Mouse (Mus musculus) CH12.LX (cell line): ENCODE measurements around the gene Cnih1. TPM values are rescaled to one million over a fixed set of nuclear protein-coding genes. Genes with fewer than 3 reads are reported as not detected.
A peak's percentile ranks its signal among the peaks of the same experiment; 100 is the strongest.

ENCODE experiments used
- DNase-seq: peaks from one replicate; pipeline ENCODE4 v3.0.0-alpha.2; 2013; ENCODE audit errors: extremely low read depth
- H3K27ac ChIP-seq: 2 replicates; pipeline ENCODE4 v1.5.1; 2012; ENCODE audit warnings: low read depth, mild to moderate bottlenecking, control low read depth, moderate library complexity; ENCODE audit not compliant: insufficient read depth
- H3K27me3 ChIP-seq: replicated peaks from 2 replicates; pipeline ENCODE3; 2012; ENCODE audit warnings: inconsistent platforms
- H3K36me3 ChIP-seq, 2 experiments: replicated peaks in 1 of 2; 2 replicates each; pipeline versions ENCODE3 to v1.6.1; 2012; ENCODE audit warnings: inconsistent platforms in 1 of 2, low read length in 1 of 2, mild to moderate bottlenecking in 1 of 2, mixed read lengths in 1 of 2, moderate library complexity in 1 of 2; ENCODE audit not compliant: control insufficient read depth in 1 of 2, insufficient read depth in 1 of 2
- H3K4me1 ChIP-seq, 2 experiments: 2 replicates each; pipeline ENCODE4 v1.6.1; 2012; ENCODE audit warnings: inconsistent platforms in 1 of 2, moderate library complexity in 1 of 2; ENCODE audit not compliant: insufficient read depth in 2 of 2, control insufficient read depth in 1 of 2
- H3K4me2 ChIP-seq: 2 replicates; pipeline ENCODE4 v1.6.1; 2012; ENCODE audit warnings: low read depth, mild to moderate bottlenecking, control low read depth; ENCODE audit not compliant: poor library complexity, insufficient read depth, severe bottlenecking
- H3K4me3 ChIP-seq, 3 experiments: fragments of 150-350 bp in 1 of 3; sonication (generic) in 1 of 3; replicated peaks in 1 of 3; 2 replicates each; pipeline versions ENCODE3 to v1.5.1; 2011 to 2012; ENCODE audit warnings: low read depth in 2 of 3, low read length in 2 of 3, mild to moderate bottlenecking in 2 of 3, moderate library complexity in 2 of 3, control low read depth in 1 of 3, improper control_type of control experiment in 1 of 3, inconsistent platforms in 1 of 3, mixed read lengths in 1 of 3; ENCODE audit not compliant: poor library complexity in 1 of 3
- H3K79me2 ChIP-seq: replicated peaks from 2 replicates; pipeline ENCODE4 v1.6.1; 2012; ENCODE audit warnings: mild to moderate bottlenecking, moderate library complexity; ENCODE audit not compliant: control insufficient read depth, poor library complexity, insufficient read depth, severe bottlenecking; ENCODE audit errors: extremely low read depth
- H3K9ac ChIP-seq: 2 replicates; pipeline ENCODE4 v1.6.1; 2012; ENCODE audit warnings: low read depth, mild to moderate bottlenecking, control low read depth, moderate library complexity; ENCODE audit not compliant: insufficient read depth
- H3K9me3 ChIP-seq: replicated peaks from 2 replicates; pipeline ENCODE3; 2012; ENCODE audit warnings: low read length, inconsistent platforms, mixed read lengths
- BHLHE40 ChIP-seq: IDR thresholded peaks from 2 replicates; pipeline ENCODE4 v1.6.1; 2011; ENCODE audit warnings: mild to moderate bottlenecking, low read depth, low read length, improper control_type of control experiment
- CHD1 ChIP-seq: IDR thresholded peaks from 2 replicates; pipeline ENCODE4 v1.6.1; 2012; ENCODE audit warnings: low read depth, low read length, improper control_type of control experiment, inconsistent platforms
- CHD2 ChIP-seq: IDR thresholded peaks from 2 replicates; pipeline ENCODE4 v1.6.1; 2011; ENCODE audit warnings: low read length, improper control_type of control experiment
- EP300 ChIP-seq: IDR thresholded peaks from 2 replicates; pipeline ENCODE4 v1.6.1; 2011; ENCODE audit warnings: low read length, improper control_type of control experiment
- ETS1 ChIP-seq: conservative IDR thresholded peaks from 2 replicates; pipeline ENCODE4 v1.6.1; 2012; ENCODE audit warnings: low read depth, mild to moderate bottlenecking, inconsistent platforms, low read length, improper control_type of control experiment, moderate library complexity
- HCFC1 ChIP-seq: IDR thresholded peaks from 2 replicates; pipeline ENCODE4 v1.6.1; 2012; ENCODE audit warnings: low read depth, mild to moderate bottlenecking, inconsistent platforms, low read length, improper control_type of control experiment
- IRF4 ChIP-seq: IDR thresholded peaks from 2 replicates; pipeline ENCODE4 v1.6.1; 2014; ENCODE audit warnings: low read depth, mild to moderate bottlenecking, inconsistent platforms, low read length, improper control_type of control experiment
- JUN ChIP-seq: IDR thresholded peaks from 2 replicates; pipeline ENCODE4 v1.6.1; 2011; ENCODE audit warnings: low read depth, mild to moderate bottlenecking, low read length, improper control_type of control experiment, moderate library complexity; ENCODE audit not compliant: insufficient read depth
- JUND ChIP-seq: conservative IDR thresholded peaks from 2 replicates; pipeline ENCODE4 v1.6.1; 2011; ENCODE audit warnings: low read depth, low read length, improper control_type of control experiment
- KAT2A ChIP-seq: IDR thresholded peaks from 2 replicates; pipeline ENCODE4 v1.6.1; 2012; ENCODE audit warnings: low read length, improper control_type of control experiment, inconsistent platforms; ENCODE audit not compliant: insufficient replicate concordance
- MAFK ChIP-seq: IDR thresholded peaks from 2 replicates; pipeline ENCODE4 v1.6.1; 2011; ENCODE audit warnings: low read length, improper control_type of control experiment; ENCODE audit not compliant: insufficient replicate concordance
- MAX ChIP-seq: IDR thresholded peaks from 2 replicates; pipeline ENCODE4 v1.6.1; 2011; ENCODE audit warnings: low read length, improper control_type of control experiment
- MAZ ChIP-seq: IDR thresholded peaks from 2 replicates; pipeline ENCODE4 v1.6.1; 2012; ENCODE audit warnings: low read depth, mild to moderate bottlenecking, inconsistent platforms, low read length, improper control_type of control experiment, moderate library complexity
- MEF2A ChIP-seq: IDR thresholded peaks from 2 replicates; pipeline ENCODE4 v1.6.1; 2014; ENCODE audit warnings: low read depth, mild to moderate bottlenecking, inconsistent platforms, low read length, improper control_type of control experiment, borderline replicate concordance
- MYC ChIP-seq: IDR thresholded peaks from 2 replicates; pipeline ENCODE4 v1.6.1; 2011; ENCODE audit warnings: low read depth, mild to moderate bottlenecking, improper control_type of control experiment, low read length
- NRF1 ChIP-seq: IDR thresholded peaks from 2 replicates; pipeline ENCODE4 v1.6.1; 2014; ENCODE audit warnings: low read depth, mild to moderate bottlenecking, inconsistent platforms, low read length, improper control_type of control experiment, moderate library complexity
- POLR2A ChIP-seq: IDR thresholded peaks from 2 replicates; pipeline ENCODE4 v1.6.1; 2011; ENCODE audit warnings: low read depth, mild to moderate bottlenecking, improper control_type of control experiment, low read length
- RCOR1 ChIP-seq: conservative IDR thresholded peaks from 2 replicates; pipeline ENCODE4 v1.6.1; 2012; ENCODE audit warnings: low read depth, mild to moderate bottlenecking, inconsistent platforms, low read length, improper control_type of control experiment
- SIN3A ChIP-seq: IDR thresholded peaks from 2 replicates; pipeline ENCODE4 v1.6.1; 2012; ENCODE audit warnings: low read length, improper control_type of control experiment, inconsistent platforms
- TCF12 ChIP-seq: IDR thresholded peaks from 2 replicates; pipeline ENCODE4 v1.6.1; 2014; ENCODE audit warnings: low read depth, mild to moderate bottlenecking, inconsistent platforms, low read length, improper control_type of control experiment
- USF1 ChIP-seq: IDR thresholded peaks from 2 replicates; pipeline ENCODE4 v1.6.1; 2014; ENCODE audit warnings: low read depth, mild to moderate bottlenecking, inconsistent platforms, low read length, improper control_type of control experiment
- ZNF384 ChIP-seq: IDR thresholded peaks from 2 replicates; pipeline ENCODE4 v1.6.1; 2012; ENCODE audit warnings: low read depth, low read length, improper control_type of control experiment, inconsistent platforms
- dilution Hi-C: fragments of 300-500 bp; cut with MboI; formaldehyde crosslinking; loops from 2 replicates; pipeline ENCODE4 v1.14.3; 2020; ENCODE audit warnings: low sequenced_read_pairs; ENCODE audit not compliant: extremely low pct_unique_long_range_greater_than_20kb, extremely low pct_ligation_motif_present
- in situ Hi-C: fragments of 300-500 bp; cut with MboI; formaldehyde crosslinking; loops from 3 replicates; pipeline ENCODE4 v1.14.3; 2019; ENCODE audit warnings: low sequenced_read_pairs, low pct_ligation_motif_present, low pct_unique_long_range_greater_than_20kb, mixed read lengths
- polyA plus RNA-seq: library from polyadenylated mRNA; unstranded; fragments of >175 nt; gene quantifications from 2 replicates; pipeline ENCODE4 v1.2.1, GENCODE M21; 2012; ENCODE audit warnings: low read depth; ENCODE audit not compliant: insufficient read length
- total RNA-seq, 2 experiments: library from RNA; depleted of rRNA; stranded (reverse); fragments of 300-350 nt in 1 of 2; fragments of >200 nt in 1 of 2; gene quantifications; 2 replicates each; pipeline ENCODE4 v1.2.3; 2012 to 2014

Gene Cnih1
- total and polyA plus RNA-seq, 3 experiments, result 68.9 to 190 (median 185) TPM

DNA sequence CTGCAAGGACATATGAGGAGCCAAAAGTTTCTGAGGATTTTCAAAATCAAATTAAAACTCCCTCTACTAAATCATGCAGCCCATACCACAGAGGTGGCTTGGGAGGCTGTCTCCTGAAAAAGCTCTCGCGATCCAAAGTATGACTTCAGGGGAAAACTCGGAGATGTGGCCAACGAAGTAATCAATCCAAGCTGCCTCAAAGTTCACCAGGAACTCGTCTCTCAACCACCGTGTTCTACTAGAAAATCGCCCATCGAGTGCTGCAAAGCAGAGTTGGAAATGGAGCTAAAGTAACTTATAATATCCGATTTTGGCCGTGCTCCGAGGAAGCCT lies 791 bp downstream of the Cnih1 start:
- no peak for DNase-seq
- Histone ChIP-seq H3K9ac (peak overlapping the region; percentile 91), H3K79me2 (peaks cover 49% of the 10 kb centered on the region), H3K27ac (peak overlapping the region; percentile 75), H3K4me2 (peak overlapping the region; percentile 66), H3K27me3 (no peaks in the 10 kb centered on the region), H3K36me3 (peaks cover 0 to 20% of the 10 kb centered on the region in 2 experiments), H3K9me3 (no peaks in the 10 kb centered on the region), H3K4me3 (peak overlapping the region; percentile 70 to 92 (median 90)), H3K4me1 (peaks cover 7 to 59% of the 10 kb centered on the region in 2 experiments)
- in situ Hi-C loops, result no loop called here
- dilution Hi-C loops, result no loop called here
- TF ChIP-seq CHD1 (peak; percentile 83; the same call in 1 of the 2 replicates), JUND (no peak), SIN3A (peak; percentile 42; the same call in 1 of the 2 replicates), MAX (no peak), CHD2 (no peak), HCFC1 (peak; percentile 21; the same call in 1 of the 2 replicates)

DNA sequence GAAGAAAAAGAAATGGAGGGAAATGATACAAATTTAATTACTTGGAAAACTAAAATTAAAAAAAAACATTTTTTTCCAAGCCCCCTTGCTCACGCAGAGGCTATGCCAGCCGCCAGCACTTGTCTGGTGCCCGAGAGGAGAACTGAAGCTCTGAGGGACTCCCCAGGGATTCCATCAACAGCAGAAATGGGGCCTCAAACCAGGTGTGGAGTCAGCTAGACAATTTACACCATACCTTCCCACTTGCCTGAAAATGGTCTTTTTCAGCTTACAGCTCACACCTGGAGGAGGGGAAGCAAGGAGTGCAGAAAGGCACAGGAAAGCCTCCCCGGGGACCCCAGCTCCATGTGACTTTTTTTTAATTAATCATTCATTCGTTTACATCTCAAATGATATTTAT lies 3.0 kb downstream of the Cnih1 start:
- peaks cover 7 to 63% of the 10 kb centered on the region in 2 experiments for H3K4me1 ChIP-seq
- H3K27ac ChIP-seq, result no peak overlapping the region
- no peaks in the 10 kb centered on the region for H3K27me3 ChIP-seq
- DNase-seq, result peak; percentile 84
- H3K79me2 ChIP-seq, result peaks cover 67% of the 10 kb centered on the region
- peak overlapping the region; percentile 92 for H3K4me2 ChIP-seq
- H3K4me3 ChIP-seq, result no peak overlapping the region
- H3K9me3 ChIP-seq, result peaks cover 7% of the 10 kb centered on the region
- dilution Hi-C loops, result no loop called here
- no peak overlapping the region for H3K9ac ChIP-seq
- in situ Hi-C loops, result no loop called here
- H3K36me3 ChIP-seq, result peaks cover 6 to 42% of the 10 kb centered on the region in 2 experiments
- TF ChIP-seq MAZ (0 out of 2 replicates have a peak, but pooled peaks have one; percentile 28), IRF4 (peak; percentile 80), BHLHE40 (peak; percentile 73), MYC (peak; percentile 69), JUN (no peak), TCF12 (peak; percentile 83), SIN3A (peak; percentile 57; the same call in 1 of the 2 replicates), KAT2A (0 out of 2 replicates have a peak, but pooled peaks have one; percentile 61), EP300 (peak; percentile 88), RCOR1 (0 out of 2 replicates have a peak, but pooled peaks have one; percentile 3), USF1 (no peak), NRF1 (no peak), MAFK (no peak), MAX (0 out of 2 replicates have a peak, but pooled peaks have one; percentile 18), ETS1 (peak; percentile 60), MEF2A (peak; percentile 68), ZNF384 (peak; percentile 65), POLR2A (0 out of 2 replicates have a peak, but pooled peaks have one; percentile 13)
